Mouse (Mus musculus) right cerebral cortex, postnatal 4 days (tissue): ENCODE measurements around the gene Dlg2.

Experiments
- DNase-seq: peaks from one replicate; pipeline ENCODE4 v3.0.0-alpha.2; 2022

The Dlg2 gene

GRCm38 (mm10) chr7:92003769-92004455 lies 1527.4 kb downstream of the Dlg2 start:
- no peak for DNase-seq

- DNase-seq: no peak
Measured at GRCm38 (mm10) chr7:92005681-92006425, 1529.4 kb downstream of the Dlg2 start.

GRCm38 (mm10) chr7:92008702-92009101 lies 1532.2 kb downstream of the Dlg2 start:
- no peak for DNase-seq

- DNase-seq: no peak
Measured at GRCm38 (mm10) chr7:92024928-92025327, 1548.5 kb downstream of the Dlg2 start.

GRCm38 (mm10) chr7:92025465-92026056 lies 1549.1 kb downstream of the Dlg2 start:
- no peak for DNase-seq

GRCm38 (mm10) chr7:92027049-92027448 lies 1550.6 kb downstream of the Dlg2 start:
- peak; percentile 84 for DNase-seq

GRCm38 (mm10) chr7:92034256-92034655 lies 1557.8 kb downstream of the Dlg2 start:
- no peak for DNase-seq

- DNase-seq: no peak
Measured at GRCm38 (mm10) chr7:92040187-92040586, 1563.7 kb downstream of the Dlg2 start.

- no peak for DNase-seq
Measured at GRCm38 (mm10) chr7:92040785-92041411, 1564.4 kb downstream of the Dlg2 start.

GRCm38 (mm10) chr7:92044966-92045365 lies 1568.5 kb downstream of the Dlg2 start:
- no peak for DNase-seq

GRCm38 (mm10) chr7:92047271-92047670 lies 1570.8 kb downstream of the Dlg2 start:
- no peak for DNase-seq

GRCm38 (mm10) chr7:92048876-92049275 lies 1572.4 kb downstream of the Dlg2 start:
- DNase-seq: no peak

- no peak for DNase-seq
Measured at GRCm38 (mm10) chr7:92066851-92067250, 1590.4 kb downstream of the Dlg2 start.

- DNase-seq: no peak
Measured at GRCm38 (mm10) chr7:92087429-92087828, 1611.0 kb downstream of the Dlg2 start.

GRCm38 (mm10) chr7:92093860-92094259 lies 1617.4 kb downstream of the Dlg2 start:
- peak; percentile 62 for DNase-seq

- no peak for DNase-seq
Measured at GRCm38 (mm10) chr7:92095198-92095597, 1618.7 kb downstream of the Dlg2 start.

- DNase-seq: no peak
Measured at GRCm38 (mm10) chr7:92100847-92101246, 1624.4 kb downstream of the Dlg2 start.

GRCm38 (mm10) chr7:92102892-92103543 lies 1626.5 kb downstream of the Dlg2 start:
- DNase-seq: peak; percentile 49

- no peak for DNase-seq
Measured at GRCm38 (mm10) chr7:92105477-92105876, 1629.0 kb downstream of the Dlg2 start.

GRCm38 (mm10) chr7:92105956-92106355 lies 1629.5 kb downstream of the Dlg2 start:
- no peak for DNase-seq

- DNase-seq: no peak
Measured at GRCm38 (mm10) chr7:92113065-92113464, 1636.6 kb downstream of the Dlg2 start.

- no peak for DNase-seq
Measured at GRCm38 (mm10) chr7:92115237-92115871, 1638.9 kb downstream of the Dlg2 start.
